Mouse (Mus musculus): ENCODE measurements around the gene Akr7a5. TPM values are rescaled to one million over a fixed set of nuclear protein-coding genes. Genes with fewer than 3 reads are reported as not detected.

Gene Akr7a5
- polyA plus RNA-seq, 2 experiments, result 8.3 to 28.4 TPM

GRCm38 (mm10) chr4:139318449-139318848 is 7.9 kb downstream of the Akr7a5 start:
- 81% methylated on average over 11 of the region's 11 CpGs for WGBS (ENCODE audit: insufficient replicate concordance)
- no peak for ATAC-seq (ENCODE audit: insufficient read depth)
- no peak for TF ChIP-seq CTCF (IDR thresholded peaks at IDR 0.05; ENCODE audit: low read depth)
- no peak for TF ChIP-seq EP300 (IDR thresholded peaks at IDR 0.05; ENCODE audit: low read depth)
- no peak for DNase-seq (ENCODE audit: low read depth in 3 of 3, low spot score in 3 of 3)
- no peaks in the 10 kb centered on the region for H3K27me3 ChIP-seq (ENCODE audit: control insufficient read depth, insufficient read depth, low read length)
- no peak overlapping the region for H3K4me2 ChIP-seq (ENCODE audit: low read depth)
- H3K9me3 ChIP-seq (ENCODE audit: control insufficient read depth, low read length), result no peaks in the 10 kb centered on the region
- no peak overlapping the region for H3K4me3 ChIP-seq (ENCODE audit: insufficient read depth in 1 of 2, low read depth in 2 of 2, low read length in 2 of 2)
- no peaks in the 10 kb centered on the region; the same call in 1 of the 2 replicates for H3K36me3 ChIP-seq (replicated peaks; ENCODE audit: control insufficient read depth, insufficient read depth, low read depth)
- H3K9ac ChIP-seq (replicated peaks), result no peak overlapping the region
- no peaks in the 10 kb centered on the region for H3K4me1 ChIP-seq (replicated peaks; ENCODE audit: control insufficient read depth in 2 of 2, insufficient read depth in 2 of 2, low read length in 1 of 2)
- no peak overlapping the region for H3K27ac ChIP-seq

GRCm38 (mm10) chr4:139319740-139320139 is 9.2 kb downstream of the Akr7a5 start:
- Histone ChIP-seq H3K27ac (no peak overlapping the region), H3K4me3 (ENCODE audit: insufficient read depth in 1 of 2, low read depth in 2 of 2, low read length in 2 of 2) (no peak overlapping the region), H3K27me3 (ENCODE audit: control insufficient read depth, insufficient read depth, low read length) (no peaks in the 10 kb centered on the region), H3K4me2 (ENCODE audit: low read depth) (no peak overlapping the region), H3K9ac (replicated peaks) (no peak overlapping the region), H3K36me3 (replicated peaks; ENCODE audit: control insufficient read depth, insufficient read depth, low read depth) (no peaks in the 10 kb centered on the region; the same call in 1 of the 2 replicates), H3K9me3 (ENCODE audit: control insufficient read depth, low read length) (no peaks in the 10 kb centered on the region), H3K4me1 (replicated peaks; ENCODE audit: control insufficient read depth in 2 of 2, insufficient read depth in 2 of 2, low read length in 1 of 2) (no peaks in the 10 kb centered on the region)
- ATAC-seq (ENCODE audit: insufficient read depth) (no peak), DNase-seq (ENCODE audit: low read depth in 3 of 3, low spot score in 3 of 3) (no peak)
- WGBS (ENCODE audit: insufficient replicate concordance), result 73% methylated on average over 4 of the region's 4 CpGs
- TF ChIP-seq EP300 (IDR thresholded peaks at IDR 0.05; ENCODE audit: low read depth) (no peak), CTCF (IDR thresholded peaks at IDR 0.05; ENCODE audit: low read depth) (no peak)

- peak overlapping the region; percentile 53 to 88 for H3K4me3 ChIP-seq (ENCODE audit: insufficient read depth in 1 of 2, low read depth in 2 of 2, low read length in 2 of 2)
- H3K9ac ChIP-seq (replicated peaks), result peak overlapping the region; percentile 58
- H3K9me3 ChIP-seq (ENCODE audit: control insufficient read depth, low read length), result no peaks in the 10 kb centered on the region
- peak overlapping the region; percentile 77 for H3K4me2 ChIP-seq (ENCODE audit: low read depth)
- no peaks in the 10 kb centered on the region for H3K27me3 ChIP-seq (ENCODE audit: control insufficient read depth, insufficient read depth, low read length)
- peak; percentile 95 for TF ChIP-seq CTCF (IDR thresholded peaks at IDR 0.05; ENCODE audit: low read depth)
- TF ChIP-seq EP300 (IDR thresholded peaks at IDR 0.05; ENCODE audit: low read depth), result no peak; the same call in 1 of the 2 replicates
- no peaks in the 10 kb centered on the region for H3K36me3 ChIP-seq (replicated peaks; ENCODE audit: control insufficient read depth, insufficient read depth, low read depth)
- DNase-seq (ENCODE audit: low read depth in 3 of 3, low spot score in 3 of 3), result peak; percentile 92 to 95 (median 94)
- peaks cover 22 to 24% of the 10 kb centered on the region in 2 experiments for H3K4me1 ChIP-seq (replicated peaks; ENCODE audit: control insufficient read depth in 2 of 2, insufficient read depth in 2 of 2, low read length in 1 of 2)
- WGBS (ENCODE audit: insufficient replicate concordance), result 1% methylated on average over 10 of the region's 10 CpGs
- ATAC-seq (ENCODE audit: insufficient read depth), result peak; percentile 77
- H3K27ac ChIP-seq, result peak overlapping the region; percentile 33
Measured at GRCm38 (mm10) chr4:139330605-139331004, 20.1 kb downstream of the Akr7a5 start.

- H3K9ac ChIP-seq (replicated peaks), result peak overlapping the region; percentile 76
- H3K9me3 ChIP-seq (ENCODE audit: control insufficient read depth, low read length), result no peaks in the 10 kb centered on the region
- no peaks in the 10 kb centered on the region for H3K36me3 ChIP-seq (replicated peaks; ENCODE audit: control insufficient read depth, insufficient read depth, low read depth)
- no peaks in the 10 kb centered on the region for H3K27me3 ChIP-seq (ENCODE audit: control insufficient read depth, insufficient read depth, low read length)
- no peak for ATAC-seq (ENCODE audit: insufficient read depth)
- DNase-seq (ENCODE audit: low read depth in 3 of 3, low spot score in 3 of 3), result no peak
- H3K4me2 ChIP-seq (ENCODE audit: low read depth), result peak overlapping the region; percentile 89
- 37% methylated on average over 8 of the region's 9 CpGs for WGBS (ENCODE audit: insufficient replicate concordance)
- H3K27ac ChIP-seq, result peak overlapping the region; percentile 89
- TF ChIP-seq EP300 (IDR thresholded peaks at IDR 0.05; ENCODE audit: low read depth) (no peak), CTCF (IDR thresholded peaks at IDR 0.05; ENCODE audit: low read depth) (no peak)
- H3K4me3 ChIP-seq (ENCODE audit: insufficient read depth in 1 of 2, low read depth in 2 of 2, low read length in 2 of 2), result peak overlapping the region in 1 of 2 experiments; percentile 73; a peak in 2 of 4 replicates
- peaks cover 25 to 40% of the 10 kb centered on the region in 2 experiments for H3K4me1 ChIP-seq (replicated peaks; ENCODE audit: control insufficient read depth in 2 of 2, insufficient read depth in 2 of 2, low read length in 1 of 2)
Measured at GRCm38 (mm10) chr4:139334631-139335295, 24.2 kb downstream of the Akr7a5 start.

- H3K9me3 ChIP-seq (ENCODE audit: control insufficient read depth, low read length), result no peaks in the 10 kb centered on the region
- 9% methylated on average over 7 of the region's 7 CpGs for WGBS (ENCODE audit: insufficient replicate concordance)
- H3K9ac ChIP-seq (replicated peaks), result peak overlapping the region; percentile 76
- H3K27ac ChIP-seq, result peak overlapping the region; percentile 89
- H3K36me3 ChIP-seq (replicated peaks; ENCODE audit: control insufficient read depth, insufficient read depth, low read depth), result no peaks in the 10 kb centered on the region
- peaks cover 25 to 40% of the 10 kb centered on the region in 2 experiments for H3K4me1 ChIP-seq (replicated peaks; ENCODE audit: control insufficient read depth in 2 of 2, insufficient read depth in 2 of 2, low read length in 1 of 2)
- H3K27me3 ChIP-seq (ENCODE audit: control insufficient read depth, insufficient read depth, low read length), result no peaks in the 10 kb centered on the region
- peak overlapping the region; percentile 89 for H3K4me2 ChIP-seq (ENCODE audit: low read depth)
- TF ChIP-seq CTCF (IDR thresholded peaks at IDR 0.05; ENCODE audit: low read depth) (no peak), EP300 (IDR thresholded peaks at IDR 0.05; ENCODE audit: low read depth) (peak; percentile 86)
- H3K4me3 ChIP-seq (ENCODE audit: insufficient read depth in 1 of 2, low read depth in 2 of 2, low read length in 2 of 2), result peak overlapping the region; percentile 3 to 73; a peak in 3 of 4 replicates
- DNase-seq (ENCODE audit: low read depth in 3 of 3, low spot score in 3 of 3) (peak; percentile 80 to 88 (median 87)), ATAC-seq (ENCODE audit: insufficient read depth) (peak; percentile 86)
Measured at GRCm38 (mm10) chr4:139335507-139335906, 25.0 kb downstream of the Akr7a5 start.
